9 mouse cellular contexts compared by ENCODE assay signal in the genomic region with DNA sequence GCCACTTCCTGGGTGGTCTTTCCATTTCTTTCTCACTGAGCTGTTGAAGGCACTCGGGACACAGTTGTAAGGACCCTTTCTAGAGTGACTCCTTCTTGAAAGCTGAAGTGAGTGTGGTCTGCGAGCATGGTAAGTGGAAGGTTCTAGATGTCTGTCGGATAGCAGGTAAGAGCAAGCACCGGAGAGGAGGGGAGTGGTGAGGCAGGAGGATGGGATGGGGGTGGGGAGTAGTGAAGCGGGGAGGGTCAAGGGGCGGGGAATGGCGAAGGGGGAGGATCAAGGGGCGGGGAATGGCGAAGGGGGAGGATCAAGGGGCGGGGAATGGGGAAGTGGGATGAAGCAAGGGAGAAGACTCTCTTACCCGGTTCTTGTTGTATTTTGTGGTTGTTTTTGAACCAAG.
DNase-seq lines count a peak whose midpoint lies in the region; ATAC-seq lines count a peak whose summit lies in the region.
"Had no signal": no experiment of that assay in that cellular context is flagged by ENCODE, and none has a peak within 500 bp of the region (broad histone marks: within the 10 kb centered on the region; RNA-seq: fewer than 3 reads in every experiment).

No protein-coding gene starts in this region.

- peak overlapping the region; percentile 19; the same call in 1 of the 2 replicates for H3K4me3 ChIP-seq in kidney, embryonic 16.5 days (ENCODE audit: low read length)
- no peak overlapping the region for H3K4me3 ChIP-seq in hindbrain, embryonic 12.5 days
- no peak overlapping the region for H3K4me3 ChIP-seq in midbrain, embryonic 16.5 days (ENCODE audit: low read depth, low read length)

- DNase-seq in kidney, adult 18-20 months, result no peak
- peak; percentile 20 for DNase-seq in embryo, embryonic 11 days
- DNase-seq in adrenal gland, adult 18-20 months (ENCODE audit: low spot score in 2 of 2), result no peak
- DNase-seq in frontal cortex, postnatal 10 days (ENCODE audit: low spot score in 2 of 2), result no peak
- DNase-seq: liver had no signal

- H3K27ac ChIP-seq in kidney, embryonic 16.5 days (ENCODE audit: low read length), result no peak overlapping the region
- no peak overlapping the region for H3K27ac ChIP-seq in hindbrain, embryonic 12.5 days
- H3K27ac ChIP-seq in midbrain, embryonic 16.5 days (ENCODE audit: low read length), result no peak overlapping the region

- no peaks in the 10 kb centered on the region for H3K4me1 ChIP-seq in kidney, embryonic 16.5 days (ENCODE audit: insufficient read depth, low read length)
- peaks cover 7% of the 10 kb centered on the region; the same call in 1 of the 2 replicates for H3K4me1 ChIP-seq in hindbrain, embryonic 12.5 days
- no peaks in the 10 kb centered on the region for H3K4me1 ChIP-seq in midbrain, embryonic 16.5 days (ENCODE audit: control insufficient read depth, insufficient read depth, low read length)

- H3K9me3 ChIP-seq in kidney, embryonic 16.5 days (ENCODE audit: low read length), result no peaks in the 10 kb centered on the region
- no peaks in the 10 kb centered on the region for H3K9me3 ChIP-seq in hindbrain, embryonic 12.5 days (replicated peaks)
- H3K9me3 ChIP-seq in midbrain, embryonic 16.5 days (replicated peaks; ENCODE audit: control insufficient read depth, low read length, poor library complexity, severe bottlenecking), result no peaks in the 10 kb centered on the region

- H3K36me3 ChIP-seq in kidney, embryonic 16.5 days (ENCODE audit: insufficient read depth, low read length), result no peaks in the 10 kb centered on the region
- H3K36me3 ChIP-seq in hindbrain, embryonic 12.5 days, result no peaks in the 10 kb centered on the region
- no peaks in the 10 kb centered on the region for H3K36me3 ChIP-seq in midbrain, embryonic 16.5 days (ENCODE audit: control insufficient read depth, insufficient read depth, low read length)

- H3K27me3 ChIP-seq in kidney, embryonic 16.5 days (ENCODE audit: insufficient read depth, low read length), result no peaks in the 10 kb centered on the region
- H3K27me3 ChIP-seq in hindbrain, embryonic 12.5 days, result no peaks in the 10 kb centered on the region; the same call in 1 of the 2 replicates
- H3K27me3 ChIP-seq in midbrain, embryonic 16.5 days (ENCODE audit: control insufficient read depth, insufficient read depth, low read depth, low read length), result no peaks in the 10 kb centered on the region

- 26% methylated on average over 11 of the region's 11 CpGs for WGBS in kidney, embryonic 16.5 days
- WGBS in hindbrain, embryonic 12.5 days, result 32% methylated on average over 11 of the region's 11 CpGs
- 31% methylated on average over 11 of the region's 11 CpGs for WGBS in midbrain, embryonic 16.5 days

- H3K9ac ChIP-seq in kidney, embryonic 16.5 days (replicated peaks; ENCODE audit: low read length), result no peak overlapping the region
- no peak overlapping the region for H3K9ac ChIP-seq in hindbrain, embryonic 12.5 days
- H3K9ac ChIP-seq in midbrain, embryonic 16.5 days (ENCODE audit: low read depth, low read length), result no peak overlapping the region

- peak overlapping the region; percentile 44 for H3K4me2 ChIP-seq in kidney, embryonic 16.5 days (replicated peaks; ENCODE audit: low read depth, low read length)
- peak overlapping the region; percentile 18; the same call in 1 of the 2 replicates for H3K4me2 ChIP-seq in hindbrain, embryonic 12.5 days (replicated peaks)
- peak overlapping the region; percentile 36; the same call in 1 of the 2 replicates for H3K4me2 ChIP-seq in midbrain, embryonic 16.5 days (ENCODE audit: low read length)

- peak; percentile 52; the same call in 1 of the 2 replicates for ATAC-seq in kidney, embryonic 16.5 days (ENCODE audit: low FRiP score, low TSS enrichment)
- ATAC-seq in hindbrain, embryonic 12.5 days (ENCODE audit: low FRiP score), result no peak
- no peak for ATAC-seq in midbrain, embryonic 16.5 days
- ATAC-seq: inflammation-experienced regulatory T-cells, adult 6 months had no signal
